Mouse (Mus musculus) liver, postnatal 0 days (tissue): Measurements from ENCODE around the gene B4gat1. TPM values are rescaled to one million over a fixed set of nuclear protein-coding genes. Genes with fewer than 3 reads are reported as not detected.

Experiments
- ATAC-seq: fragments of 200-750 bp; cut with Nextera tagmentation; 2 replicates; pipeline ENCODE4 v1.8.0; 2017; ENCODE audit warnings: mild to moderate bottlenecking, moderate library complexity
- DNase-seq: peaks from one replicate; pipeline ENCODE4 v3.0.0-alpha.2; 2016
- H3K27ac ChIP-seq: fragments of 300-500 bp; sonication (generic); 2 replicates; pipeline ENCODE4 v1.5.1; 2014; ENCODE audit warnings: antibody characterized with exemption, moderate library complexity, mild to moderate bottlenecking, low read depth
- H3K27me3 ChIP-seq: fragments of 300-500 bp; sonication (generic); 2 replicates; pipeline ENCODE4 v1.6.1; 2014; ENCODE audit warnings: low read length, control low read depth, mixed read lengths; ENCODE audit not compliant: insufficient read depth
- H3K36me3 ChIP-seq: fragments of 300-500 bp; sonication (generic); replicated peaks from 2 replicates; pipeline ENCODE4 v1.6.1; 2014; ENCODE audit warnings: mild to moderate bottlenecking, control low read depth, low read length, moderate library complexity, mixed read lengths; ENCODE audit not compliant: insufficient read depth
- H3K4me1 ChIP-seq: fragments of 300-500 bp; sonication (generic); 2 replicates; pipeline ENCODE4 v1.6.1; 2014; ENCODE audit warnings: antibody characterized with exemption, mild to moderate bottlenecking, control low read depth; ENCODE audit not compliant: insufficient read depth
- H3K4me2 ChIP-seq: fragments of 300-500 bp; sonication (generic); 2 replicates; pipeline ENCODE4 v1.6.1; 2014; ENCODE audit warnings: low read depth, mild to moderate bottlenecking, low read length, moderate library complexity, mixed read lengths
- H3K4me3 ChIP-seq: fragments of 300-500 bp; sonication (generic); 2 replicates; pipeline ENCODE4 v1.5.1; 2014; ENCODE audit warnings: low read depth, low read length
- H3K9ac ChIP-seq: fragments of 300-500 bp; sonication (generic); replicated peaks from 2 replicates; pipeline ENCODE4 v1.6.1; 2014; ENCODE audit warnings: mild to moderate bottlenecking, moderate library complexity
- H3K9me3 ChIP-seq: fragments of 300-500 bp; sonication (generic); 2 replicates; pipeline ENCODE4 v1.6.1; 2016; ENCODE audit warnings: mild to moderate bottlenecking, control low read depth, low read length, mixed read lengths
- CTCF ChIP-seq: sonication (generic); IDR thresholded peaks from 2 replicates; pipeline ENCODE4 v1.5.1; 2016; ENCODE audit warnings: antibody characterized with exemption, low read depth
- EP300 ChIP-seq: IDR thresholded peaks from 2 replicates; pipeline ENCODE4 v1.6.1; 2016; ENCODE audit warnings: antibody characterized with exemption, low read depth, mild to moderate bottlenecking
- WGBS: fragments of 180-500 bp; shearing (Covaris S2); extraction: QIAGEN DNeasy Blood & Tissue Kit; methylation state at CpG from one replicate; pipeline ENCODE4 v1.1.7; 2014; ENCODE audit not compliant: insufficient replicate concordance; 5-methylcytosine and 5-hydroxymethylcytosine counted together
- polyA plus RNA-seq: library from polyadenylated mRNA; unstranded; fragments of >200 nt; fragmentation: Nextera tagmentation; extraction: Ambion mirVana; gene quantifications from 2 replicates; pipeline ENCODE4 v1.2.1, GENCODE M21; 2015

Gene B4gat1
- polyA plus RNA-seq, 1 experiment from 2014 or later = 12.4 TPM

- peaks cover 23% of the 10 kb centered on the region for H3K4me1 ChIP-seq
- 1% methylated on average over 15 of the region's 15 CpGs for WGBS
These were observed 34.4 kb downstream of the B4gat1 start for GRCm38 (mm10) chr19:5073028-5073427.

GRCm38 (mm10) chr19:5073518-5073917 is 34.9 kb downstream of the B4gat1 start:
- 32% methylated on average over 5 of the region's 5 CpGs for WGBS
- Histone ChIP-seq H3K36me3 (no peaks in the 10 kb centered on the region), H3K27me3 (peaks cover 45% of the 10 kb centered on the region), H3K27ac (no peak overlapping the region), H3K9ac (no peak overlapping the region), H3K4me1 (peaks cover 20% of the 10 kb centered on the region), H3K4me2 (no peak overlapping the region), H3K9me3 (no peaks in the 10 kb centered on the region), H3K4me3 (no peak overlapping the region)
- no peak for TF ChIP-seq CTCF
- no peak for TF ChIP-seq EP300
- ATAC-seq (no peak), DNase-seq (no peak)

More at GRCm38 (mm10) chr19:5073028-5073427, 34.4 kb downstream of the B4gat1 start:
- peak overlapping the region; percentile 50 for H3K4me3 ChIP-seq
- peak overlapping the region; percentile 83 for H3K4me2 ChIP-seq
- no peaks in the 10 kb centered on the region for H3K9me3 ChIP-seq
- H3K27ac ChIP-seq = no peak overlapping the region
- DNase-seq = peak; percentile 78
- H3K36me3 ChIP-seq = no peaks in the 10 kb centered on the region
- ATAC-seq = no peak; the same call in 1 of the 2 replicates
- H3K27me3 ChIP-seq = peaks cover 46% of the 10 kb centered on the region
- TF ChIP-seq CTCF (peak; percentile 75), EP300 (no peak)
- no peak overlapping the region for H3K9ac ChIP-seq

GRCm38 (mm10) chr19:5079279-5079678 is 40.7 kb downstream of the B4gat1 start:
- ATAC-seq (no peak), DNase-seq (no peak)
- H3K27me3 ChIP-seq = peaks cover 48% of the 10 kb centered on the region
- no peaks in the 10 kb centered on the region for H3K36me3 ChIP-seq
- H3K9me3 ChIP-seq = no peaks in the 10 kb centered on the region
- TF ChIP-seq EP300 (no peak), CTCF (no peak)
- H3K4me2 ChIP-seq = no peak overlapping the region
- no peak overlapping the region for H3K27ac ChIP-seq
- 76% methylated on average over 1 of the region's 1 CpGs for WGBS
- H3K4me1 ChIP-seq = no peaks in the 10 kb centered on the region
- H3K9ac ChIP-seq = no peak overlapping the region
- H3K4me3 ChIP-seq = no peak overlapping the region

GRCm38 (mm10) chr19:5082005-5082404 is 43.4 kb downstream of the B4gat1 start:
- H3K27me3 ChIP-seq = peaks cover 69% of the 10 kb centered on the region
- DNase-seq = no peak
- H3K27ac ChIP-seq = no peak overlapping the region

GRCm38 (mm10) chr19:5082596-5082995 is 44.0 kb downstream of the B4gat1 start:
- TF ChIP-seq CTCF (no peak), EP300 (no peak)
- Histone ChIP-seq H3K9me3 (no peaks in the 10 kb centered on the region), H3K27me3 (peaks cover 69% of the 10 kb centered on the region), H3K4me3 (no peak overlapping the region), H3K27ac (no peak overlapping the region), H3K4me2 (no peak overlapping the region), H3K9ac (no peak overlapping the region), H3K36me3 (no peaks in the 10 kb centered on the region), H3K4me1 (peaks cover 12% of the 10 kb centered on the region)
- no peak for DNase-seq
- ATAC-seq = no peak
- 63% methylated on average over 24 of the region's 24 CpGs for WGBS

More at GRCm38 (mm10) chr19:5082005-5082404, 43.4 kb downstream of the B4gat1 start:
- no peak for TF ChIP-seq CTCF
- Histone ChIP-seq H3K4me2 (no peak overlapping the region), H3K36me3 (no peaks in the 10 kb centered on the region), H3K9me3 (no peaks in the 10 kb centered on the region), H3K9ac (no peak overlapping the region), H3K4me3 (no peak overlapping the region), H3K4me1 (peaks cover 8% of the 10 kb centered on the region; the same call in 1 of the 2 replicates)
- ATAC-seq = no peak
- WGBS = 56% methylated on average over 18 of the region's 18 CpGs

- Histone ChIP-seq H3K4me2 (no peak overlapping the region; the same call in 1 of the 2 replicates), H3K36me3 (no peaks in the 10 kb centered on the region), H3K27ac (no peak overlapping the region), H3K4me3 (peak overlapping the region; percentile 56; the same call in 1 of the 2 replicates), H3K27me3 (peaks cover 65% of the 10 kb centered on the region), H3K9ac (no peak overlapping the region), H3K4me1 (peaks cover 22% of the 10 kb centered on the region), H3K9me3 (no peaks in the 10 kb centered on the region)
- WGBS = 57% methylated on average over 3 of the region's 3 CpGs
- DNase-seq = no peak
- ATAC-seq = no peak
- TF ChIP-seq EP300 (no peak), CTCF (no peak)
These were observed 45.6 kb downstream of the B4gat1 start for GRCm38 (mm10) chr19:5083961-5084833.
